Mouse (Mus musculus): ENCODE measurements around the gene Ipo4. TPM values are rescaled to one million over a fixed set of nuclear protein-coding genes. Genes with fewer than 3 reads are reported as not detected.

Ipo4 gene
- polyA plus RNA-seq, 1 experiment from 2014 or later = 65.5 TPM

DNA sequence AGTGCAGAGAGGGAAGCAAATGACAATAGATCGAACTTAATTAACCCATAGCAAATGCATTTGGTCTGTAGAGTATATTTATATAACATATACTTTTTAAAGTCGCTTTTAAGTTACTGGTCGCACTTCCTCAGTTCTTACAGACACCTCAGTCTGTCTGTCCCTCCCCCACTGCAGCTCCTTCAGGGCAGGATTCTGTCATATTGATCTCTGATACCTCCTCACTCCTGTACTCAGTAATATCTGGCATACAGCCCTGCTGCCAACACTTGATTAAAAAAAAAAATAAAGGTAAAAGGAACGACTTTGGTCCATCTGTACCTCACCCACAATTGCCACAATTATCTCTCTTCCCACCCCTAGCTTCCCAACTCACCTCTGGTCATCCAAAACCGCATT, 51.5 kb downstream of the Ipo4 start:
- H3K4me2 ChIP-seq = peak overlapping the region; percentile 70
- H3K27ac ChIP-seq = no peak overlapping the region
- 35% methylated on average over 5 of the region's 5 CpGs for WGBS
- no peaks in the 10 kb centered on the region for H3K9me3 ChIP-seq (replicated peaks)
- peak overlapping the region; percentile 40 for H3K4me3 ChIP-seq
- H3K4me1 ChIP-seq = peaks cover 14% of the 10 kb centered on the region
- no peaks in the 10 kb centered on the region for H3K27me3 ChIP-seq
- peak overlapping the region; percentile 56; the same call in 1 of the 2 replicates for H3K9ac ChIP-seq
- H3K36me3 ChIP-seq (ENCODE audit: poor library complexity, severe bottlenecking) = peaks cover 39% of the 10 kb centered on the region
- no peak for ATAC-seq

DNA sequence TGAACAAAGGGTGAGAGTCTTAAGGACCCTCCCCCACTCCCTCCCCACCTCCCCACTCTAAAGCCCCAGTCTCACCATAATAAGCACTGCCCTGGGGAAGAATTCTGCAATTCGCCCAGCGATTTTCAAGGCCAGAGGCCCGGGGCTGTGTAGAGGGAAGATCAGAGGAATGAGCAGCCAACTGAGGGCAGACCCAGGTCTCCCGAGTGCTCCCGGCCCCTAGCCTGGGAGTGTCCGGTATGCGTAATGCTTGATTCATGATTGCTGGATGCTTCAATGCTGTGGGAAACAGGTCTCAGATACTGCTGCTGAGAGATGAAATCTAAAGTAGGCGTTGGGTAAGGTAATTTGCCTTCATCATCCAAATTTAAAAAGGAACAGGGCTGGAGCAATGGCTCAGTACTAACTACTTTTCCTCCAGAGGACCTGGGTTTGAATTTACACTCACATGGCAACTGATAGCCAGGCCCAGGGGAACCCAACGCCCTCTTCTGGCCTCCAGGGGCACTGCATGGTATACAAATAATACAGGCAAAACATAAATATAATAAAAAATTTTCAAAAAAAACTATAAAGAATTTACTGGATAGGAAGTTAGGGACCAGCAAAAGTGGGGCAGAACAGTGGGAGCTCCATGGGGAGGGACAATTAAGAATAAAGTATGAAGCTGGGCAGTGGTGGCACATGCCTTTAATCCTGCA, 53.6 kb downstream of the Ipo4 start:
- WGBS = 72% methylated on average over 9 of the region's 9 CpGs
- Histone ChIP-seq H3K9me3 (replicated peaks) (no peaks in the 10 kb centered on the region), H3K4me2 (no peak overlapping the region), H3K4me3 (no peak overlapping the region), H3K36me3 (ENCODE audit: poor library complexity, severe bottlenecking) (peaks cover 30% of the 10 kb centered on the region), H3K4me1 (peaks cover 24% of the 10 kb centered on the region), H3K9ac (no peak overlapping the region), H3K27ac (no peak overlapping the region), H3K27me3 (no peaks in the 10 kb centered on the region)
- ATAC-seq = no peak

DNA sequence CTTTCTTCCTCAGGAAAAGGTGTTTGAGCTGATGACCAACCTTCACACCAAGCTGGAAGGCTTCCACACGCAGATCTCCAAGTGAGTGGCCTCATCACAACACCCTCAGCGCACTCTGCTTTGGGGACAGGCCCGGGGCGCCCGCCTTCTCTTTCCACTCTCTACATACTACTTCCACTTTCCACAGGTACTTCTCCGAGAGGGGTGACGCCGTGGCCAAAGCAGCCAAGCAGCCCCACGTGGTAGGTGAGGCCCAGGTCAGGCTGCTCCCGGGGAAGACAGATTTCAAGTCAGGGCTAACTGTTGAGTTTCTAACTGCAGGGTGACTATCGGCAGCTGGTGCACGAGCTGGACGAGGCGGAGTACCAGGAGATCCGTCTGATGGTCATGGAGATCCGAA, 55.0 kb downstream of the Ipo4 start:
- H3K4me3 ChIP-seq = no peak overlapping the region
- no peak overlapping the region for H3K9ac ChIP-seq
- no peaks in the 10 kb centered on the region for H3K9me3 ChIP-seq (replicated peaks)
- no peak for ATAC-seq
- H3K27ac ChIP-seq = no peak overlapping the region
- no peak overlapping the region for H3K4me2 ChIP-seq
- peaks cover 24% of the 10 kb centered on the region for H3K4me1 ChIP-seq
- peaks cover 25% of the 10 kb centered on the region for H3K36me3 ChIP-seq (ENCODE audit: poor library complexity, severe bottlenecking)
- no peaks in the 10 kb centered on the region for H3K27me3 ChIP-seq
- 96% methylated on average over 16 of the region's 16 CpGs for WGBS

DNA sequence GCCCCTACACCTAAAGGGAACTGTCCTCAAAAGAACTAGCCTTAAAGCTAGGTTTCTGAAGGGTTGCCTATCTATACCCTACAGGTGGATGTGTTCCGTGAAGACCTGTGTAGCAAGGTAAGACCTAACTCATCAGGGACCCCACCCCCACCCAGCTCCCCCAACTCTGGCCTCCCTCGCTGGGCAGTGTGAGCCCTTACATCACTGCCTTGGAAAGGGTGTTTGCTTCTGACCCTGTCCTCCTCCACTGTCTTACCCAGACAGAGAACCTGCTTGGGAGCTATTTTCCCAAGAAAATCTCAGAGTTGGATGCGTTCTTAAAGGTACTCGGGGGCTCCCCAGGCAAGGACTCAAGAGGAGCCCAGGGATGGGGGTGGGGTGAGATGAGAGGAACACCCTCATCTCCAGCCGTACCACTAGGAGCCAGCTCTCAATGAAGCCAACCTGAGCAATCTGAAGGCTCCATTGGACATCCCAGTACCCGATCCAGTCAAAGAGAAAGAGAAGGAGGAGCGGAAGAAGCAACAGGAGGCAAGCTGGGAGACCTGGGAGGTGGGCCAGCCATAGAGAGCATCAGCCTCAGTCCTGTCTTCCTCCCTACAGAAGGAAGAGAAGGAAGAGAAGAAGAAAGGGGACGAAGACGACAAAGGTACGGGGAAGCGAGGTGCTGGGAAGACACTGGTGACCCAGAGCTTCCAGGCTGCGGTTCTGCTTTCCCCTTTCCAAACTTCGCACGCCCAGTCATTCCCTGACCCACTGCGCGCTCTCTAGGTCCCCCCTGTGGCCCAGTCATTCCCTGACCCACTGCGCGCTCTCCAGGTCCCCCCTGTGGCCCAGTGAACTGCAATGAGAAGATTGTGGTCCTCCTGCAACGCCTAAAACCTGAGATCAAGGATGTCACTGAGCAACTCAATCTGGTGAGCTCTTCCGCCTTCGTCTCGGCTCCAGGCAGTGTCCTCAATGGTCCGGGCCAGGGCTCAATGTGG, 56.0 kb downstream of the Ipo4 start:
- H3K4me1 ChIP-seq = peaks cover 20% of the 10 kb centered on the region
- no peak overlapping the region for H3K27ac ChIP-seq
- H3K9ac ChIP-seq = no peak overlapping the region
- no peaks in the 10 kb centered on the region for H3K9me3 ChIP-seq (replicated peaks)
- no peaks in the 10 kb centered on the region for H3K27me3 ChIP-seq
- peaks cover 25% of the 10 kb centered on the region for H3K36me3 ChIP-seq (ENCODE audit: poor library complexity, severe bottlenecking)
- 90% methylated on average over 23 of the region's 23 CpGs for WGBS
- peak overlapping the region; percentile 89; the same call in 1 of the 2 replicates for H3K4me2 ChIP-seq
- no peak overlapping the region for H3K4me3 ChIP-seq
- no peak for ATAC-seq

DNA sequence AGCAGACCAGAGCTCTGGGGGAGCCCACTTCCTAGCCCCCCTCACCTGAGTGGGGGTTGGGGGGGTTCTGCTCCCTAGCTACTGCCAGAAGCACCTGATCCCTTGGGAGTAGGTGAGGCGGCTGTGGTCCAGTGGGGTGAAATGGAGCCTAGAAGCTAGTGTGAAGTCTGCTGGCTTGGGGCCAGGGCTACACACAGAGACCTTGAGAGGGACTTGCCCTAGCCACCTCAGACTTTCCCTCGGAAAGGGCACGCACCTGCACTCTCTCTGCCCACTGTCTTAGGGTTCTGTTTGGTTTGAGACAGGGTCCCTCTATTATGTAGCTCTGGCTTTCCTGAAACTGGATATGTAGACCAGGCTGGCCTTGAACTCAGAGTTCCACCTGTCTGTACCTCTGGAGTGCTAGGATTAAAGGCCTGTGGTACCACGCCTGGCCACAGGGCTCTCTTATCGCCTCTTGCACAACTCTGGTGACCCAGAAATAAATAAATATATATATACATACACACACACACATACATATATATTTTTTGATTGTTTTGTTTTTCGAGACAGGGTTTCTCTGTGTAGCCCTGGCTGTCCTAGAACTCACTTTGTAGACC, 57.0 kb downstream of the Ipo4 start:
- peak overlapping the region; percentile 64 for H3K4me3 ChIP-seq
- 32% methylated on average over 6 of the region's 6 CpGs for WGBS
- peak; percentile 31 for ATAC-seq

DNA sequence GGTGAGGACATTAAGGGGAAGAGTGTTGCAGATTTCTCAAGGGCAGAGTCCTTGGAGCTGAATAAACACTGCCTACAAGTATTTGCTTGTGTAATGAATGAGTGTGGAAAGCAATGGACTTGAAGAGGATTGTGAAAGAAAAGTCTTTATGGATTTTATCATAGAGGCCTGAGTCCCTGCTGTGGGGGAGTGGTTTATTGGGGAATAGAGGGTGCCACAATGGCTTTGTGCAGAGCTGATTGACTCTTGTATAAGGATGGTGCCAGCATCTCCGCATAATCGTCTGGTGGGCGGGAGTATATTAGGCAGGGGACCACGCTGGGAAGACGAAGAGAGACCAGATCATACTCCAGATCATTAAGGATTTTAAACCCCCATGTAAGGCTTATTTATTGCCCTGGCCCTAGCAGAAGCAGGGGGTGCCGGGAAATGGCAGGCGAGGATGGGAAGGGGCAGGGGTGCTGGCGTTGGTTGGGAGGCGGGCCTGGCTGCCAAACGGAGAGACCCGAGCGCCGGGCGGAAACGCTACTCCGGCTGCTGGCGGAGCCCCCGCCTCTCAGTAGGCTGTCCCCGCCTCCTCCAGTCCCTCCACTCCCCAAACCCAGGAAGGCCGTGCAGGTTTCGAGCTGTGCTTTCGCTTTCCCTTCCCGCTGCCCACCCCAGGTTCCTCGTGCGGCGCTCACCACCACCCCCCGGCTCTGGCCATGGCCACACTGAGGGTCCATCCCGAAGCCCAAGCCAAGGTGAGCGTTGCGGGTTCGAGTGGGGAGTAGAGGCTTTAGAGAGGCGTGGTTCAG, 57.7 kb downstream of the Ipo4 start, which contains the start of gene Psme1:
Psme1 (plus strand) TSS at position 253 of the 797 bp plus-strand sequence.
- peak within 1 kb of the TSS; percentile 87 for H3K27ac ChIP-seq
- H3K4me1 ChIP-seq = peaks cover 14% of the 10 kb centered on the region
- H3K4me3 ChIP-seq = peak within 1 kb of the TSS; percentile 64
- H3K27me3 ChIP-seq = no peaks in the 10 kb centered on the region
- H3K4me2 ChIP-seq = peak within 1 kb of the TSS; percentile 89
- ATAC-seq = peak; percentile 95
- no peaks in the 10 kb centered on the region for H3K9me3 ChIP-seq (replicated peaks)
- peak within 1 kb of the TSS; percentile 84 for H3K9ac ChIP-seq
- 1% methylated on average over 32 of the region's 32 CpGs for WGBS
- peaks cover 25% of the 10 kb centered on the region for H3K36me3 ChIP-seq (ENCODE audit: poor library complexity, severe bottlenecking)

More for the DNA sequence above, 57.0 kb downstream of the Ipo4 start:
- Histone ChIP-seq H3K27ac (peak overlapping the region; percentile 87), H3K4me1 (peaks cover 14% of the 10 kb centered on the region), H3K27me3 (no peaks in the 10 kb centered on the region), H3K36me3 (ENCODE audit: poor library complexity, severe bottlenecking) (peaks cover 25% of the 10 kb centered on the region), H3K9me3 (replicated peaks) (no peaks in the 10 kb centered on the region), H3K4me2 (peak overlapping the region; percentile 89), H3K9ac (peak overlapping the region; percentile 84)

DNA sequence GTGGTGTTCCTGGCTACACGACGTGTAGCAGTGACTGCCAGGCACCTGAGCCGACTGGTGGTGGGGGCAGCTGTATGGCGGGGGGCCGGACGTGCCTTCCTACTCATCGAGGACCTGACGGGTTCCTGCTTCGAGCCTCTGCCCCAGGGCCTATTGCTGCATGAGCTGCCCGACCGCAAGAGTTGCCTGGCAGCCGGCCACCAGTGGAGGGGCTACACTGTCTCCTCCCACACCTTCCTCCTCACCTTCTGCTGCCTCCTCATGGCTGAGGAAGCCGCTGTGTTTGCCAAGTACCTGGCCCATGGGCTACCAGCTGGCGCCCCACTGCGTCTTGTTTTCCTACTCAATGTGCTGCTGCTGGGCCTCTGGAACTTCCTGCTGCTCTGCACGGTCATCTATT, 59.4 kb downstream of the Ipo4 start:
- peaks cover 18% of the 10 kb centered on the region for H3K36me3 ChIP-seq (ENCODE audit: poor library complexity, severe bottlenecking)
- H3K4me2 ChIP-seq = no peak overlapping the region
- peaks cover 14% of the 10 kb centered on the region for H3K4me1 ChIP-seq
- WGBS = 82% methylated on average over 16 of the region's 16 CpGs
- H3K4me3 ChIP-seq = no peak overlapping the region
- H3K9me3 ChIP-seq (replicated peaks) = no peaks in the 10 kb centered on the region
- H3K27me3 ChIP-seq = no peaks in the 10 kb centered on the region
- no peak overlapping the region for H3K27ac ChIP-seq
- H3K9ac ChIP-seq = no peak overlapping the region
- ATAC-seq = no peak

DNA sequence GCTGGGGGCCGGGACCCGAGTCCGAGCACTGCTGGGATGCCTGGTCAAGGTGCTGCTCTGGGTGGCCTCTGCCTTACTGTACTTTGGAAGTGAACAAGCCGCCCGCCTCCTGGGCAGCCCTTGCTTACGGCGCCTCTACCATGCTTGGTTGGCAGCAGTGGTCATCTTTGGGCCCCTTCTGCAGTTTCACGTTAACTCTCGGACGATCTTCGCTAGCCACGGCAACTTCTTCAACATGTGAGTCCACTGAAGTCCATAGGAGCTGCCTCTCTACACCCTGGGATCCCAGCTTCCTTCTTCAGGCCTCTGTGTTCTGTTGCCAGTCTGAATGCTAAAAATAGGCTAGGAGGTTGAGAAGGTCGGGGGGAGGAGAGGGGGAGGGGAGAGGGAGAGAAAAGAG, 60.0 kb downstream of the Ipo4 start:
- H3K9ac ChIP-seq = no peak overlapping the region
- no peak overlapping the region for H3K27ac ChIP-seq
- H3K4me2 ChIP-seq = no peak overlapping the region
- peaks cover 13% of the 10 kb centered on the region for H3K36me3 ChIP-seq (ENCODE audit: poor library complexity, severe bottlenecking)
- WGBS = 78% methylated on average over 13 of the region's 13 CpGs
- H3K4me1 ChIP-seq = peaks cover 14% of the 10 kb centered on the region
- H3K4me3 ChIP-seq = no peak overlapping the region
- ATAC-seq = no peak
- no peaks in the 10 kb centered on the region for H3K9me3 ChIP-seq (replicated peaks)
- no peaks in the 10 kb centered on the region for H3K27me3 ChIP-seq

Other genes starting within 250 kb of the Ipo4 start
- 65.5 and 70.4 TPM in 2 replicates for gene Dhrs4, start 157.2 kb downstream of the Ipo4 start, polyA plus RNA-seq (2015; fragmentation: Nextera tagmentation; extraction: Ambion mirVana)
- gene Carmil3, start 145.3 kb downstream of the Ipo4 start, polyA plus RNA-seq (2015; fragmentation: Nextera tagmentation; extraction: Ambion mirVana) = 21.7 and 23.3 TPM in 2 replicates
- gene Cpne6, start 125.5 kb downstream of the Ipo4 start, polyA plus RNA-seq (2015; fragmentation: Nextera tagmentation; extraction: Ambion mirVana) = 1.5 and 2.0 TPM in 2 replicates
- not detected in 2 replicates for gene Nrl, start 111.0 kb downstream of the Ipo4 start, polyA plus RNA-seq (2015; fragmentation: Nextera tagmentation; extraction: Ambion mirVana)
- gene Pck2, start 95.7 kb downstream of the Ipo4 start, polyA plus RNA-seq (2015; fragmentation: Nextera tagmentation; extraction: Ambion mirVana) = 17.9 and 18.1 TPM in 2 replicates
- 108 and 115 TPM in 2 replicates for gene Dcaf11, start 76.0 kb downstream of the Ipo4 start, polyA plus RNA-seq (2015; fragmentation: Nextera tagmentation; extraction: Ambion mirVana)
- gene A730061H03Rik, start 75.6 kb downstream of the Ipo4 start, polyA plus RNA-seq (2015; fragmentation: Nextera tagmentation; extraction: Ambion mirVana) = 0.63 TPM in 1 of 2 replicates, not detected in the other
- not detected in 2 replicates for gene Fitm1, start 60.3 kb downstream of the Ipo4 start, polyA plus RNA-seq (2015; fragmentation: Nextera tagmentation; extraction: Ambion mirVana)
- gene Psme1, start 57.8 kb downstream of the Ipo4 start, polyA plus RNA-seq (2015; fragmentation: Nextera tagmentation; extraction: Ambion mirVana) = 154 and 156 TPM in 2 replicates
- gene Emc9, start 50.7 kb downstream of the Ipo4 start, polyA plus RNA-seq (2015; fragmentation: Nextera tagmentation; extraction: Ambion mirVana) = 8.2 and 8.8 TPM in 2 replicates
- 200 and 206 TPM in 2 replicates for gene Psme2, start 44.8 kb downstream of the Ipo4 start, polyA plus RNA-seq (2015; fragmentation: Nextera tagmentation; extraction: Ambion mirVana)
- gene Rnf31, start 44.2 kb downstream of the Ipo4 start, polyA plus RNA-seq (2015; fragmentation: Nextera tagmentation; extraction: Ambion mirVana) = 13.3 and 22.0 TPM in 2 replicates
- gene Irf9, start 32.4 kb downstream of the Ipo4 start, polyA plus RNA-seq (2015; fragmentation: Nextera tagmentation; extraction: Ambion mirVana) = 6.9 and 7.2 TPM in 2 replicates
- 7.9 and 9.3 TPM in 2 replicates for gene Rec8, start 17.9 kb downstream of the Ipo4 start, polyA plus RNA-seq (2015; fragmentation: Nextera tagmentation; extraction: Ambion mirVana)
- gene Gm49378, start 1.9 kb upstream of the Ipo4 start, polyA plus RNA-seq (2015; fragmentation: Nextera tagmentation; extraction: Ambion mirVana) = 1.1 and 1.5 TPM in 2 replicates
- 64.3 and 71.3 TPM in 2 replicates for gene Tm9sf1, start 7.8 kb upstream of the Ipo4 start, polyA plus RNA-seq (2015; fragmentation: Nextera tagmentation; extraction: Ambion mirVana)
- 0.57 and 0.67 TPM in 2 replicates for gene Tssk4, start 14.2 kb upstream of the Ipo4 start, polyA plus RNA-seq (2015; fragmentation: Nextera tagmentation; extraction: Ambion mirVana)
- gene Mdp1, start 24.6 kb upstream of the Ipo4 start, polyA plus RNA-seq (2015; fragmentation: Nextera tagmentation; extraction: Ambion mirVana) = 66.3 and 70.1 TPM in 2 replicates
- gene Gmpr2, start 36.0 kb upstream of the Ipo4 start, polyA plus RNA-seq (2015; fragmentation: Nextera tagmentation; extraction: Ambion mirVana) = 57.5 and 60.4 TPM in 2 replicates
- gene Nedd8, start 36.2 kb upstream of the Ipo4 start, polyA plus RNA-seq (2015; fragmentation: Nextera tagmentation; extraction: Ambion mirVana) = 665 and 692 TPM in 2 replicates
- gene Tinf2, start 45.9 kb upstream of the Ipo4 start, polyA plus RNA-seq (2015; fragmentation: Nextera tagmentation; extraction: Ambion mirVana) = 45.1 and 51.6 TPM in 2 replicates
- gene Tgm1, start 78.0 kb upstream of the Ipo4 start, polyA plus RNA-seq (2015; fragmentation: Nextera tagmentation; extraction: Ambion mirVana) = 0.13 and 0.21 TPM in 2 replicates
- 33.5 and 37.8 TPM in 2 replicates for gene Rabggta, start 86.3 kb upstream of the Ipo4 start, polyA plus RNA-seq (2015; fragmentation: Nextera tagmentation; extraction: Ambion mirVana)
- 77.1 and 78.8 TPM in 2 replicates for gene Dhrs1, start 109.7 kb upstream of the Ipo4 start, polyA plus RNA-seq (2015; fragmentation: Nextera tagmentation; extraction: Ambion mirVana)
- gene Nop9, start 109.7 kb upstream of the Ipo4 start, polyA plus RNA-seq (2015; fragmentation: Nextera tagmentation; extraction: Ambion mirVana) = 44.4 and 46.4 TPM in 2 replicates
- 0.20 and 0.23 TPM in 2 replicates for gene Cideb, start 122.5 kb upstream of the Ipo4 start, polyA plus RNA-seq (2015; fragmentation: Nextera tagmentation; extraction: Ambion mirVana)
- gene Ltb4r2, start 125.5 kb upstream of the Ipo4 start, polyA plus RNA-seq (2015; fragmentation: Nextera tagmentation; extraction: Ambion mirVana) = 0.18 and 0.29 TPM in 2 replicates
- gene Ltb4r1, start 130.0 kb upstream of the Ipo4 start, polyA plus RNA-seq (2015; fragmentation: Nextera tagmentation; extraction: Ambion mirVana) = 0.45 TPM in 1 of 2 replicates, not detected in the other
- gene Adcy4, start 148.1 kb upstream of the Ipo4 start, polyA plus RNA-seq (2015; fragmentation: Nextera tagmentation; extraction: Ambion mirVana) = 3.6 and 5.4 TPM in 2 replicates
- gene Ripk3, start 152.9 kb upstream of the Ipo4 start, polyA plus RNA-seq (2015; fragmentation: Nextera tagmentation; extraction: Ambion mirVana) = 2.1 and 2.4 TPM in 2 replicates
- gene Nfatc4, start 187.2 kb upstream of the Ipo4 start, polyA plus RNA-seq (2015; fragmentation: Nextera tagmentation; extraction: Ambion mirVana) = 17.0 and 18.9 TPM in 2 replicates
- 9.3 and 12.4 TPM in 2 replicates for gene Nynrin, start 218.1 kb upstream of the Ipo4 start, polyA plus RNA-seq (2015; fragmentation: Nextera tagmentation; extraction: Ambion mirVana)
- 0.08 and 0.18 TPM in 2 replicates for gene Cbln3, start 248.4 kb upstream of the Ipo4 start, polyA plus RNA-seq (2015; fragmentation: Nextera tagmentation; extraction: Ambion mirVana)
- 9.6 and 10.8 TPM in 2 replicates for gene Khnyn, start 249.0 kb upstream of the Ipo4 start, polyA plus RNA-seq (2015; fragmentation: Nextera tagmentation; extraction: Ambion mirVana)